Mouse (Mus musculus): ENCODE results near the gene Plekhm1.

- TF ChIP-seq CTCF (IDR thresholded peaks at IDR 0.05; ENCODE audit: low read depth, low read length) = no peak
- no peak for TF ChIP-seq TAL1 (conservative IDR thresholded peaks at IDR 0.05; ENCODE audit: low read depth, low read length)
- no peak for TF ChIP-seq GATA1 (IDR thresholded peaks at IDR 0.05; ENCODE audit: borderline replicate concordance, low read length)
Observed at GRCm38 (mm10) chr11:103361396-103362053, 51.0 kb downstream of the Plekhm1 start.
